Mouse (Mus musculus): ENCODE results near the gene Stub1. TPM values are rescaled to one million over a fixed set of nuclear protein-coding genes. Genes with fewer than 3 reads are reported as not detected.
"Not testable (repeated sequence)": the region's sequence is repeated elsewhere in the genome, so short reads cannot be mapped to it uniquely, and the experiment has no call there.

Stub1 gene
- polyA plus RNA-seq, 1 experiment from 2014 or later, result 118 TPM

DNA sequence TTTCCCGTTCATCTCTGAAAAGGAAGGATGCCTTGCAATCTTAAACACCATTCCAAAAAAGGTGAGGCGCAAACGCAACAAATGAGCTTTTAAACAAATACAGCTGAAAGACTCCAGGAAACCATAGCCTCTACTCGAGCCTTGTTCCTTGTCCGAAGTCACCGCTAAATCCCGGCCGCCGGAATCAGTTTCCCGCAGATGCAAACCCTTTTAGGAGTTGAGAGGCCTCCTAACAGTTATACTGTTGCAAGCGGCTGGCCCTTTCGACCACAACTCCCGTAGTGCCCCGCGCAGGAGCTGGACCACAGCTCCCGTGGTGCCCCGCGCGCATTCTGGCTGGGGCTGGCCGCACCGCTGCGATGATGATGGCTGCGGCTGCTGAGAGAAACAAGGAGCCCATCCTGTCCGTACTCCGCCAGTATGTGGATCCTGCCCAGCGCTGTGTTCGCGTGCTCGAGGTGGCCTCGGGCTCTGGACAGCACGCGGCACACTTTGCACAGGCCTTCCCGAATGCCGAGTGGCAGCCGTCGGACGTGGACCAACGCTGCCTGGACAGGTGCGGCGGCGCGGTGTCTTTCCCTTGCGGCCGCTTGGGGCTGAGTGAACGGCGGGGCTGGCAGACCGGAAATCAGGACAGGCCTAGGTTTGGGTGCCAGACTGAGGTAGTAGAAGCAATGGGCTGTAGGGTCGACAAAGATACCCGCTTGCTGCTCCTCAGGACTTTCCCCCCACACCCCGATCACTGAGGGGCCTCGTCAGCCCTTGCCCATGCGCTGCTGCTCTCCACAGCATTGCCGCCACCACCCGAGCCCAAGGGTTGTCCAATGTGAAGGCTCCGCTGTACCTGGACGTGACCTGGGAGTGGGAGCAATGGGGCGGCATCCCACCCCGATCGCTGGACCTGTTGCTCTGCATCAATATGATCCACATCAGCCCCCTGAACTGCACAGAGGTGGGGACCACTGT, 42.2 kb upstream of the Stub1 start:
- peak overlapping the region; percentile 64 for H3K9ac ChIP-seq (replicated peaks)
- DNase-seq (peak; percentile 90), ATAC-seq (peak; percentile 89)
- no peaks in the 10 kb centered on the region for H3K9me3 ChIP-seq (ENCODE audit: low read length)
- H3K4me2 ChIP-seq (ENCODE audit: low read depth, low read length), result peak overlapping the region; percentile 85
- peaks cover 10% of the 10 kb centered on the region for H3K36me3 ChIP-seq (replicated peaks; ENCODE audit: insufficient read depth, low read length)
- H3K27me3 ChIP-seq (ENCODE audit: insufficient read depth, low read length), result no peaks in the 10 kb centered on the region
- H3K4me3 ChIP-seq (ENCODE audit: low read depth, low read length), result peak overlapping the region; percentile 69
- peak overlapping the region; percentile 88 for H3K27ac ChIP-seq (ENCODE audit: low read depth)
- TF ChIP-seq CTCF (IDR thresholded peaks at IDR 0.05; ENCODE audit: low read depth) (no peak), EP300 (IDR thresholded peaks at IDR 0.05; ENCODE audit: low read depth) (no peak)
- H3K4me1 ChIP-seq (ENCODE audit: insufficient read depth), result peaks cover 26% of the 10 kb centered on the region
- WGBS (ENCODE audit: insufficient replicate concordance), result 1% methylated on average over 59 of the region's 59 CpGs

DNA sequence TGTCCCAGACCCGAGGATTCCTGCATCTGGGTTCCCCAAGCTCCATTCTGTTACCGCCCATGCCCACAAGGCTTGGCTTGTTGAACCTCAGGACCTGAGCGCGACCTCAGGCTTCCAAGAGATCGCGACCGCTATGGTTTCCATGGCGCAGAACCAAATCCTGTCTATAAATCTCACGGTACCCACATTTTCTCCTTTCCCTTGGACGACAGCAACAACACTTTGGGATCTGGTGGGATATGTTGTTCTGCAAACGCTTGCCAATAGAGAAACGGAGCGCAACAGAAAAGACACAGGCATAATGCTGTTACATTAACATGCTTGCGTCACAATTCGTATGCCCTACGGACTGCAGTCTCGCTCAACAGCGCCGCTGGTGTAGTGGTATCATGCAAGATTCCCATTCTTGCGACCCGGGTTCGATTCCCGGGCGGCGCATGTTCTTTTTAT, 41.5 kb upstream of the Stub1 start, which contains the start of gene Mettl26:
Gene Mettl26 (plus strand): TSS at position 354 of the 450 bp plus-strand sequence.
- Histone ChIP-seq H3K27me3 (ENCODE audit: insufficient read depth, low read length) (no peaks in the 10 kb centered on the region), H3K4me2 (ENCODE audit: low read depth, low read length) (peak within 1 kb of the TSS; percentile 85), H3K4me3 (ENCODE audit: low read depth, low read length) (peak within 1 kb of the TSS; percentile 69), H3K27ac (ENCODE audit: low read depth) (peak within 1 kb of the TSS; percentile 88), H3K9ac (replicated peaks) (peak within 1 kb of the TSS; percentile 64), H3K9me3 (ENCODE audit: low read length) (no peaks in the 10 kb centered on the region), H3K4me1 (ENCODE audit: insufficient read depth) (peaks cover 20% of the 10 kb centered on the region), H3K36me3 (replicated peaks; ENCODE audit: insufficient read depth, low read length) (peaks cover 10% of the 10 kb centered on the region)
- peak; percentile 78 for ATAC-seq
- DNase-seq, result peak; percentile 92
- 0 out of 2 replicates have a peak, but pooled peaks have one; percentile 21 for TF ChIP-seq EP300 (IDR thresholded peaks at IDR 0.05; ENCODE audit: low read depth)
- peak; percentile 33; the same call in 1 of the 2 replicates for TF ChIP-seq CTCF (IDR thresholded peaks at IDR 0.05; ENCODE audit: low read depth)
- WGBS (ENCODE audit: insufficient replicate concordance), result under 1% methylated on average over 25 of the region's 25 CpGs

DNA sequence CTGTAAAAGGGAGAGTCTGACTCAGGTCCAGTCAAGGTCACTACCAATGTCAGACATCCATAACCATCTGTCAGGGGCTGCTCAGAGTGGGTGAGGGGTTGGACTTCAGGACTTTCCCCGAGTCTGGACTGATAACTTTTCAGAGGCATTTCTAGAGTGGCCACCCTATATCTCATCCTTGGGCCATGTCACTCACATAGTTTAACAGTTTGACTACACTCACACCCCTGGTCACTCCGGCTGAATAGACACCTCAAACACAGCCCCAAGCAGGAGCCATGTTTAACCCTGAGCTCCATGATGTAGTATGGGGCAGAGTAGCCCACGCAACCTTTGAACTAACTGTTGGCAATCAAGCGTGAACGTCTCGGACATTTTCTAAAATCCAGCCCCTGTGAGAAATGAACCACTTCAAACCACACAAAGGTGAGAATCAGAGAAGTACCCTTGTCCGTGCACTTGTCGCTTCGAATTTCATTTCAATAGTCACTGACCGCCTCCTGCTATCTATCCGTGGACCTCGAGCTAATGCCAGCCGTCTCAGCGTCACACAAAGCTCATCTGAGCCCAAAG, 41.0 kb upstream of the Stub1 start:
- Histone ChIP-seq H3K4me2 (ENCODE audit: low read depth, low read length) (peak overlapping the region; percentile 85), H3K4me3 (ENCODE audit: low read depth, low read length) (peak overlapping the region; percentile 69), H3K9me3 (ENCODE audit: low read length) (no peaks in the 10 kb centered on the region), H3K27ac (ENCODE audit: low read depth) (peak overlapping the region; percentile 88), H3K9ac (replicated peaks) (peak overlapping the region; percentile 64), H3K36me3 (replicated peaks; ENCODE audit: insufficient read depth, low read length) (peaks cover 8% of the 10 kb centered on the region), H3K4me1 (ENCODE audit: insufficient read depth) (peaks cover 22% of the 10 kb centered on the region), H3K27me3 (ENCODE audit: insufficient read depth, low read length) (no peaks in the 10 kb centered on the region)
- DNase-seq (no peak), ATAC-seq (no peak)
- 8% methylated on average over 14 of the region's 14 CpGs for WGBS (ENCODE audit: insufficient replicate concordance)
- TF ChIP-seq CTCF (IDR thresholded peaks at IDR 0.05; ENCODE audit: low read depth), result no peak
- TF ChIP-seq EP300 (IDR thresholded peaks at IDR 0.05; ENCODE audit: low read depth), result no peak

DNA sequence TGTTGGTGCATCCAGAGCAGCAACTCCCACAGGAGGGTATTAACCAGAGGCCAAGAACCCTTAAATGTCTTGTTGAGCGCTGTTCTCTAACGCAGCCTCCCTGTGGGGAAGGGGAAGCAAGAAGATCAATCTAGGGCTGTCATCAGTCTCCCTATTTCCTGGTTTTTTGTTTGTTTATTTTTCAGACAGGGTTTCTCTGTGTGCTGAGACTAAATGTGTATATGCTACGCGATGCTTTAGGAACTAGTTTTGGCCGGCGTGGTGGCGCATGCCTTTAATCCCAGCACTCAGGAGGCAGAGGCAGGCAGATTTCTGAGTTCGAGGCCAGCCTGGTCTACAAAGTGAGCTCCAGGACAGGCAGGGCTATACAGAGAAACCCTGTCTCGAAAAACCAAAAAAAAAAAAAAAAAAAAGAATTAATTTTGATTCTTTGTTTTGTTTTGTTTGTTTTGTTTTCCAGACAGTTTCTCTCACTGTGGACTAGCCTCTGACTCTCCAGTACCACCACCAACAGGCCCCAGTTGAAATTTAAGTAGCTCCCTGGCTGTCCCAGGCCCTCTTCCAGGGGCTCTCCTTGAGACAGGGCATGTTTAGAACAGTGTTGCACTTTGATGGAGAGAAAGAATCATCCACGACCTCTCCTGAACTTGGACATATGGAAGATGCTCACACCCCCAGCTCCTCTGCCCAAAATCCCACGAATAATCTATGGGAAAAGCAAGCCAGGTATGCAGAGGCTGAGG, 40.4 kb upstream of the Stub1 start:
- peak overlapping the region; percentile 69; the same call in 1 of the 2 replicates for H3K4me3 ChIP-seq (ENCODE audit: low read depth, low read length)
- H3K36me3 ChIP-seq (replicated peaks; ENCODE audit: insufficient read depth, low read length), result peaks cover 4% of the 10 kb centered on the region
- no peaks in the 10 kb centered on the region for H3K9me3 ChIP-seq (ENCODE audit: low read length)
- 70% methylated on average over 11 of the region's 11 CpGs for WGBS (ENCODE audit: insufficient replicate concordance)
- no peak for DNase-seq
- H3K4me1 ChIP-seq (ENCODE audit: insufficient read depth), result peaks cover 28% of the 10 kb centered on the region
- 0 out of 2 replicates have a peak overlapping the region, but pooled peaks have one; percentile 85 for H3K4me2 ChIP-seq (ENCODE audit: low read depth, low read length)
- no peaks in the 10 kb centered on the region for H3K27me3 ChIP-seq (ENCODE audit: insufficient read depth, low read length)
- no peak for ATAC-seq
- no peak overlapping the region for H3K9ac ChIP-seq (replicated peaks)
- H3K27ac ChIP-seq (ENCODE audit: low read depth), result no peak overlapping the region
- TF ChIP-seq EP300 (IDR thresholded peaks at IDR 0.05; ENCODE audit: low read depth) (no peak), CTCF (IDR thresholded peaks at IDR 0.05; ENCODE audit: low read depth) (no peak)

DNA sequence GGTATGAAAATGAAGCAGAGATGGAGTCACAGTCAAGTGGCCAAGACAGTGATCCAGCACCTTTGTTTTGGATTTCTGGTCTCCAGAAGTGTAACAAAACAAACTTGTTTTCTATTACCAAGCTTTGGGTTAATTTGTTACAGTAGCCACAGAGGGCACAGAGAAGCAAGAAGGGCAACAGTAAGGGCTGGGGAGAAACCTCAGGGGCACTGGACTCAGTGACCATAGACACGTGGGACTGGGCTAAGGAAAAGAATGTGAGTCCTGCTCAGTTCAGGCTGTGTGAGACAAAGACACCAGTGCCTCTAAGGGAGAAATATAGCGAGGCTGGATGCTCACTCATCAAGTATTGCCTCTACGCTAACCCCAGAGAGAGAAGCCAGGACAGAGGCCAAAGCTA, 39.5 kb upstream of the Stub1 start:
- no peak overlapping the region for H3K4me3 ChIP-seq (ENCODE audit: low read depth, low read length)
- H3K9me3 ChIP-seq (ENCODE audit: low read length), result no peaks in the 10 kb centered on the region
- H3K4me2 ChIP-seq (ENCODE audit: low read depth, low read length), result no peak overlapping the region
- ATAC-seq (no peak), DNase-seq (no peak)
- no peak for TF ChIP-seq EP300 (IDR thresholded peaks at IDR 0.05; ENCODE audit: low read depth)
- no peak for TF ChIP-seq CTCF (IDR thresholded peaks at IDR 0.05; ENCODE audit: low read depth)
- H3K9ac ChIP-seq (replicated peaks), result no peak overlapping the region
- 86% methylated on average over 3 of the region's 3 CpGs for WGBS (ENCODE audit: insufficient replicate concordance)
- H3K4me1 ChIP-seq (ENCODE audit: insufficient read depth), result peaks cover 35% of the 10 kb centered on the region
- H3K27ac ChIP-seq (ENCODE audit: low read depth), result no peak overlapping the region
- no peaks in the 10 kb centered on the region for H3K27me3 ChIP-seq (ENCODE audit: insufficient read depth, low read length)
- no peaks in the 10 kb centered on the region; the same call in 1 of the 2 replicates for H3K36me3 ChIP-seq (replicated peaks; ENCODE audit: insufficient read depth, low read length)

DNA sequence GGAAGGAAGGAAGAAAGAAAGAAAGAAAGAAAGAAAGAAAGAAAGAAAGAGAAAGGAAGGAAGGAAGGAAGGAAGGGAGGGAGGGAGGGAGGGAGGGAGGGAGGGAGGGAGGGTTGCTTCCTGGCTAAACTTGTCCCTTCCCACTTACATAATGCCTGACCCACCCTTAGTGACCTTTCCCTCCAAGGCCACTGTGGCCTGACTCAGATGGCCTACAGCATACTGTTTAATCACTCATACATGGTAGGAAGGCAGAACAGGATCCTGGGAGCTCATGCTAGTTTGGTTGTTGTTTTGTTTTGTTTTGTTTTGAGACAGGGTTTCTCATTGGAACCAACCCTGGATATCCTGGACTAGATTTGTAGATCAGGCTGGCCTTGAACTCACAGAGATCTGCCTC, 38.4 kb upstream of the Stub1 start:
- H3K4me3 ChIP-seq (ENCODE audit: low read depth, low read length); H3K4me2 ChIP-seq (ENCODE audit: low read depth, low read length); ATAC-seq; H3K27ac ChIP-seq (ENCODE audit: low read depth); H3K9ac ChIP-seq (replicated peaks); H3K36me3 ChIP-seq (replicated peaks; ENCODE audit: insufficient read depth, low read length); H3K9me3 ChIP-seq (ENCODE audit: low read length); DNase-seq; H3K27me3 ChIP-seq (ENCODE audit: insufficient read depth, low read length): not testable (repeated sequence)
- H3K4me1 ChIP-seq (ENCODE audit: insufficient read depth), result peaks cover 34% of the 10 kb centered on the region
